Mouse (Mus musculus): ENCODE results near the gene Idnk. TPM values are rescaled to one million over a fixed set of nuclear protein-coding genes. Genes with fewer than 3 reads are reported as not detected.

The Idnk gene
- 32.0 and 35.8 TPM in 2 replicates for polyA plus RNA-seq (2012; rRNA removed)

DNA sequence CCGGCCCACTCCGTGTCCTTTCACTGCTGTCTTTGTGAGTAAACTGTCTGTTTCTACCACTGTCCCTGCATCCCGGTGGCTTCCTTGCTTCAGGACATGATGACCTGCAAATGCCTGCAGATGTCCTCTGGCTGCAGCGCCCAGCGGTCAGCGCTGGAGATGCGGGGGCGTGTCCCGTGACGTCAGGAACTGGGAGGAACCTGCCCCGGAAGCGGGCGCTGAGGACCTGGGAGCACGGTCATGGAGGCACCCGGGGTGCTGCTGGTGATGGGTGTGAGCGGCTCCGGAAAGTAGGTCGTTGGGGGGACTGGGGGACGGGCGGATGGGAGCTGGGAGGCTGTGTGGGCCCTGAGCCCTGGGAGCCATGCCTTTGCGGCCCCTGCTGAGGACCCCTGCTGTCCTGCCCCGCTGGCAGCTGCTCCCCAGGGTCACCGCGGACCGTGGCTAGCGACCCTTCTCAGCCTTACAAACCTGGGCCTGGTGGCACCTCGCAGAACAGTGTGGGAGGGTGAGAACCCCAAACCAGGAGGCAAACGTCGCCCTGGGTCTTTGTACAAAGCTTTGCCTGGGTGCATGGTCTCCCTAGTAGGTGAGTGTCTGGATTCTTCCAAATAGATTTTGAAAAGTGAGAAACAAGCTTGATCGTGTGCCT is at the start of gene Idnk:
Gene Idnk (plus strand): TSS at position 203 of the 652 bp plus-strand sequence.

DNA sequence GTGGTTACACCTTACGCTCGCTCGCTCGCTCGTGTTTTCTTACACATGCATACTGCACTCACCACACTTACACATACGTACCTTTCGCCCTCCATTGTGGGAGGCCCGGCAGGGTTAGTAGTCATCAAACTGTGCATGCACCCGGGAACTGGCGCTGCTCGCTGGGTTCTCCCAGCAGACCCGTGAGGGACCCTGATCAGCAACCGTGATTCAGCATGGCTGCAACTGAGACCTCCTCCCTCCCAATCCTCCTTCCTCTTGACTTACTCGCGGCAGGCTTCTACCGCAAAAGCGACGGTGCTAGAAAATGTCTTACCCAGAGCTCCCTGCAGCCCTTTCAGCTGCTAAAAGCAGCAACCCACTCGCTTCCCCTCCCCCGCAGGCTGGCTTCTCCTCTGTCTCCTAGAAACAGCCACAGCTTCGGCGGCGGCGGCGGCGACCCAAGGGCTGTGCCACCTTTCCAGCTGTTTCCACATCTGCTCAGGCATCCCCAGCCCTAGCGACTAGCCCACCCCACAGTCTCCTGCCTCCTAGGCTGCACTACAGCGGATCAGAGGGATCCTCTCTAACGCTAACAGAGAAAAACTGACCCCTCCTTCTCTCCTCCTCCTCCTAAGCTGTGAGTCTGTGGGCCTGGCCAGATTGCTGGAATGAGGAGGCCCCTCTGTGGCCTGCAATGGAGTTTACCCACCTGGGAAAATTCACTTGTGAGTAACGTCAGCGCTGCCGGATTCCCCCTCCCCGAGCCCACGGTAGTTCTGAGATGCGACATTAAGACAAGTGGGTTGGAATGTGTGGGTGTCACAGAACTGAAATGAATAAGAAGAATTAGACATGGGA is 44.2 kb upstream of the Idnk start, which contains the start of gene Klhl3:
Gene Klhl3 (minus strand): TSS at position 532 of the 840 bp plus-strand sequence.

DNA sequence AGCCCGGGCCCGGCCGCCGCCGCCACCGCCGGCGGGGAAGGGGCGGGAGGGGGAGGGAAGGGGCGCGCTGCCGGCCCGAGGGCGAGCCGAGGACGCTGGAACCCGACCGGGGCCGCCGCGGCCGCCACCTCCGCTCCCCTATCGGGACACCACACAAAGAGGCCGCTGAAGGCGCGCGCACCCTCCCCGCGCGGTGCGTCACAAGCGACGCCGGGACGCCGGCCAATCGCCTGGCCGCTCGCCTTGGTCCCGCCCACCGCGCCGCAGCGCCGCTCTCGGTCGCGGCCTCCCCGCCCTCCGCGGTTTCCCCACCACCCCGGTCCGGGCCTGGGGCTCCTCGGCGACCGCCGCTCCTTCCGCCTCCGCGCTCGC is 29.1 kb upstream of the Idnk start, which contains the start of gene Hnrnpa0:
Gene Hnrnpa0 (minus strand): TSS at position 161 of the 372 bp plus-strand sequence.

Other genes with a start within 250 kb of the Idnk start
- gene Spock1, start 249.3 kb upstream of the Idnk start, polyA plus RNA-seq (2012; rRNA removed): 43.6 and 47.6 TPM in 2 replicates
- 6.5 and 7.8 TPM in 2 replicates for gene Klhl3, start 44.1 kb upstream of the Idnk start, polyA plus RNA-seq (2012; rRNA removed)
- 342 and 384 TPM in 2 replicates for gene Hnrnpa0, start 29.1 kb upstream of the Idnk start, polyA plus RNA-seq (2012; rRNA removed)
- gene Ubqln1, start 58.0 kb downstream of the Idnk start, polyA plus RNA-seq (2012; rRNA removed): 98.5 and 108 TPM in 2 replicates
- 32.9 and 37.1 TPM in 2 replicates for gene Gkap1, start 118.0 kb downstream of the Idnk start, polyA plus RNA-seq (2012; rRNA removed)
- gene Kif27, start 201.5 kb downstream of the Idnk start, polyA plus RNA-seq (2012; rRNA removed): 2.2 TPM in 2 replicates
- gene 2210016F16Rik, start 227.6 kb downstream of the Idnk start, polyA plus RNA-seq (2012; rRNA removed): 12.9 and 14.3 TPM in 2 replicates
- 14.0 and 14.5 TPM in 2 replicates for gene Rmi1, start 244.6 kb downstream of the Idnk start, polyA plus RNA-seq (2012; rRNA removed)
- gene Hnrnpk, start 245.7 kb downstream of the Idnk start, polyA plus RNA-seq (2012; rRNA removed): 965 and 1,140 TPM in 2 replicates